Mouse (Mus musculus) megakaryocyte, embryonic 14.5 days (primary cell): ENCODE results near the gene Lrrc10.

Experiments
- FLI1 ChIP-seq: IDR thresholded peaks from 2 replicates; pipeline ENCODE4 v1.6.1; 2012; ENCODE audit warnings: low read length, inconsistent platforms, mixed read lengths
- GATA1 ChIP-seq: IDR thresholded peaks from 3 replicates; pipeline ENCODE4 v1.6.1; 2012; ENCODE audit warnings: mixed read lengths, low read length, inconsistent platforms, borderline replicate concordance

DNA sequence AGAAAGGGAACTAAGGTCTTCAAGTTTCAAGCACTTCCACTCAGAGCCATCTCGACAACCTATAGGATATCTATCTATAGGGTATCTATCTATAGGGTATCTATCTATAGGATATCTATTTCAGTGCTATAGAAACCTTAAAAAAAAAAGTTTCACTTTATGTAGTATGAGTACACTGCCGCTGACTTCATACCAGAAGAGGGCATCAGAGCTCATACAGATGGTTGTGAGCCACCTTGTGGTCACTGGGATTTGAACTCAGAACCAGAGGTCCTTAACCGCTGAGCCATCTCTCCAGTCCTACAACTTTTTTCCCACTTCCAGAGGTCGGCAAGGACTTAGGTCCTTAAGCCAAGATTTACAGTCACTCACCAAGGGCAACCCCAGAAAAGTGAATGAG lies 10.5 kb downstream of the Lrrc10 start:
- TF ChIP-seq GATA1: no peak
- TF ChIP-seq FLI1: no peak
